Mouse (Mus musculus) thymus, postnatal 10 days (tissue): Measurements from ENCODE around the gene Nfib.
"Not testable (repeated sequence)": the region's sequence is repeated elsewhere in the genome, so short reads cannot be mapped to it uniquely, and the experiment has no call there.

Experiments
- DNase-seq, 2 experiments: peaks; one replicate each; pipeline ENCODE4 v3.0.0; 2021; ENCODE audit warnings: low spot score in 2 of 2

The Nfib gene

GRCm38 (mm10) chr4:82298606-82299005 lies 406.9 kb downstream of the Nfib start:
- DNase-seq, result no peak

DNA sequence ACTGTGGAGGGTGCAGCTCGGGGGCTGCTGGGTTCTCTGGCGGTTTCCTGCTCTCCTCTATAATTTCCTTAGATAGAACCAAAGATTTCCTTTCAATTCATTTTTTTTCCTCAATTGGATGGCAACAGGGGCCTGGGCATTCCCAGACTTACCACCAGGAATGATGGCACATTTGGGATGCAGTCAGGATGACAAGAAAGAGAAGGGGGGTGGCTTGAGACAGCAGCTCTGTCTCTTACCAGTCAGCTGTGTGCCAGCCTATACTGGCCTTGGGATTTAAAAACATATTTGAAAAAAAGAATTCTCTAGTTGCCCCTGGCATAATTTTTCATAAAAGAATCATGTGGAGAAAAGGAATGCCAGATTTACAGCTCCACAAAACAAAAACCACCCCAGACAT lies 408.0 kb downstream of the Nfib start:
- DNase-seq, result no peak

DNA sequence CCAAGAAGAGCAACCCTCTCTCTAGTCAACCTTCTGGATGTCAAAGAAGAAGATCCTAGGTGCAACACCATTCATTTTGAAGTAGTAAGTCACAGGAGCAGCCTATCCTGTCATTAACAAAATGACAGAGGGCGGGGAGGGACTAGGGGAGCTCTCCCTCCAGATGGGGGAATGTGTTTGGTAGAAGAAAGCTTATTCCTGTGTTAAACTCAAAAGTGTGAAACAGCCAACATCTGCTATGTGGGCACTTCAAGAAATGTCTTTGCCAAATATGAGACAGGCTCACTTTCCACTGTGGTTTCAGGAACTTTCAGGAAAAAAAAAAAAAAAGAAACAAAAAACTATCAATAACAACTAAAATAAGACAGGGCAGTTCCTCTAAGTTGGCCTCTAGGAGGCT lies 411.5 kb downstream of the Nfib start:
- DNase-seq, result no peak

DNA sequence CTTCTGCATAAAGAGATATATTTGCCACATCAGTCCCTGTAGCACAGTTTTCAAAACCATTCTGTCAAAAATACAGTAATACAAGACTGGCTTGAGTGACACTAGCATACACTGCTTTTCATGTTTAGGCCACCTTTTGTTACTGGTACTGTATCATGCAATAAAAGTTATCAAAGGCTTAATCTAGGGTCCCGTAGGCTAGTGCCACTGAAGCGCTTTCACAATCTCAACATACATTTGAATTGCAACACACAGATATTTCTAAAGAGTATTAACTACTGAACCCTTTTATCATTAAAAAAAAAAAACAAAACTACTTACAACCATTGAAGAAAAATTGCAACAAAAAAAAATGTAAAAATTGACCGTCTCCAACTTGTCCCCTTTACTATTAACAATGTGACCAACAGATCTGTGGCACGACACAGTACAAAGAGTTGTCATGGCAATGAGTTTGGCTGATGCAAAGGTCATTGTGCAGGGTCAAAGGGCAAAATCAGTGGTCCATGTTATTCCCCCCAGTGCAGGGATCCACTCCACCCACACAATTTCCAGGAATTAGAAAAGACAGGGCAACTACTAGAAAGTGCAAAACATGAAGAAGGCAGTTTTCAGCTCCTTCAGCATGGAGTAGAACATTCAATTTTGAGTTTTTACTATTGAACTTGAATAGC lies 414.2 kb downstream of the Nfib start:
- DNase-seq, result no peak

DNA sequence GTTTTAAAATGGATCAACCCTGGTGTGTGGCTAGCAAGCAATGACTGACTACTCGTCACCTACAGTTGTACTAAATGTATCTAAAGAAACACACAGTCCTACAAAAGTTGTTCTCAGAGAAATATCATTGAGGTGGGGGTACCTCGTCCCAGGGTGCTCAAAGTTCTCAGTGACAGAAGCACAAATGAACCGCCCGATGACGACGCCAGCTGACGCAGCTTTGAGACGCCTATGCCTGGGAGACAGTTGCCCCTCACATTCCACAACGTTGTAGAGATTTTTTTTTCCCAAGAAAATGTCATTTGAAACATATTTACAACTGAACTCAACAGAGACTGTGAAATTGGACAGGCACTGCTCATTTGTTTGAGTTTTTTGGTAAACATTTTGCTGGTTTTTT lies 414.9 kb downstream of the Nfib start:
- no peak for DNase-seq

GRCm38 (mm10) chr4:82289596-82289995 lies 416.0 kb downstream of the Nfib start:
- no peak for DNase-seq

DNA sequence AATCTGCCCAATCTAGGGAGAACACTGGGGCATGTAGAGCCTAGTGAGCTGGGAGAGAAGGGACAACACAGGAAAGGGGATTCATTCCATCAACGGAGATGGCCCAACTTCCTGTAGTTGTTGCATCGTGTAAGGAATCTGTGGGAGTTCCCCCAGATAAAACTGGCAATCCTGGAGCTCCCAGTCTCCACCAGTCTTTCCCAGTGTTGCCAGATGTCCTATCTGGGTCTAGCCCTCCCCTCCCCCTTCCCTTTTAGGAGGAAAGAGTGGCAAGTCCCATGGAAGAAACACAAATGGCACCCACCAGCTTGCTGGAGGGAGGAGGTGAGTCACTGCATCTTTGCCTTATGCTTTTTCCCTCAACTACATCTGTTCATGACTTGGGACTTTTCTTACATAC lies 417.4 kb downstream of the Nfib start:
- no peak for DNase-seq

- DNase-seq, result no peak
Observed at GRCm38 (mm10) chr4:82287454-82287853, 418.1 kb downstream of the Nfib start.

GRCm38 (mm10) chr4:82286931-82287330 lies 418.6 kb downstream of the Nfib start:
- DNase-seq, result no peak

GRCm38 (mm10) chr4:82283536-82283935 lies 422.0 kb downstream of the Nfib start:
- no peak for DNase-seq

DNA sequence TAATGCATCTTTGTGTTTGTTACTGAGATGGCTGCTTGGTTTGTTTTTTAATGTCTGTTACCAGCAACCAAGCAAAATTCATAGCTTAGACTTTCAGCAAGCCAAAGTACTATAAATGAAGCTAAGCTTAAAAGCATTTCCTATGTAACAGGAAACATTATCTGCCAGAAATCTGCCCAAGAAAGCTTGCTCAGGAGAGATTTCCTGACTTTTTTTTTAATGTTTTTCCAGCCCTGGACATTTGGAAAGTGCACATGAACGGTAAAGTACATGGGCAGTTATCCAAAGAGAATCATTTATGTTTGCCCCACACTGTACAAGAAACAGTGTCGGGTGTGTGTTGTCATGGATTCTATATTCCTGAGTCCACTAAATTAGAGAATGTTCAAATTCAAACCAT lies 429.6 kb downstream of the Nfib start:
- no peak for DNase-seq

GRCm38 (mm10) chr4:82273049-82273754 lies 432.3 kb downstream of the Nfib start:
- no peak for DNase-seq

- DNase-seq, result no peak
Observed at GRCm38 (mm10) chr4:82272099-82272498, 433.5 kb downstream of the Nfib start.

DNA sequence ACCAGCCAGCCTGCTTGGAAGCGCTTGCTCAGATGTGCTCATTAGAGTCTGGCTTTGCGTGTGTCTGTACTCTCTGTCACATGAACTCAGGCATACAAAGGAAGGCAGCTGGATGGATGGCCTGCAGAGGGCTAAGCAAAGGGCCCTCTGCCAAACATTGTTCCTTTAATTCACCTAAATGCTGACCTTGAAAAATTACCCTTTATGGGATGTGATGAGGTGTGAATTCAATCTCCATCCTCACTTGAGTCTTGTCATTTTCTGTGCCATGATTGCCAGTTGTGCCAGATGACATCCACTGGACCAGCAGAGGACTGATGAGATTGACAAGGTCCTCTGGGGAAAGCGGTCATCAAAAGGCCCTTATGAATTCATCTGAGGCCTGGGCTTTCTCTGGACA lies 434.0 kb downstream of the Nfib start:
- DNase-seq, result no peak

GRCm38 (mm10) chr4:82267832-82268778 lies 437.4 kb downstream of the Nfib start:
- no peak for DNase-seq

DNA sequence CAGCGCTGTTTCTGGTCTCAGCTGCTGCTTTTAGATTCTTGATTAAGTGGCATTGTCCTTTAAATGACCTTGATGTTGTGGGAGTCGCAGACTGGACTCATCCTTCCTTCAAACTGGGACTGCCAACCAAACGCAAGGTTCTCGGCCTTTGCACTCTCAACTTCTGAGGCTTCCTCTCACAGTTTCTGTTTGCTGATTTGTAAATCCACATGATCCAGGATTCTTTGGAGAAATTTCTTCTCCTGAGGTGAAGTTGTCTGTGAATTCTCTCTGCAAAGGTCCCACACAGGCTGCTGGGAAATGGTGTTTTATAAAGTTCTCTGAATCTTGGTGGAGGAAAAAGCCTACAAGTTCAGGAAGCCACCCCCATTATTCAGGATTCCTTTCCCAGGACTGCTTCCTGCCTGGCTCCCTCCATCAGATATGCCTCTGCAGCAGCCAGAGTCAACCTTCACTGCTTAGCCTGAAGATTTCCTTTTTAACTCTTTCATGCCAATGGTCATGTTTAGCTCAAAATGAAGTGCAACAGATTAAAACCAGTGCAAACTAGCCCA lies 439.4 kb downstream of the Nfib start:
- DNase-seq, result no peak

- not testable (repeated sequence) for DNase-seq
Observed at GRCm38 (mm10) chr4:82258545-82258944, 447.0 kb downstream of the Nfib start.

- no peak for DNase-seq
Observed at GRCm38 (mm10) chr4:82252054-82252453, 453.5 kb downstream of the Nfib start.

GRCm38 (mm10) chr4:82250355-82250659 lies 455.2 kb downstream of the Nfib start:
- no peak for DNase-seq

DNA sequence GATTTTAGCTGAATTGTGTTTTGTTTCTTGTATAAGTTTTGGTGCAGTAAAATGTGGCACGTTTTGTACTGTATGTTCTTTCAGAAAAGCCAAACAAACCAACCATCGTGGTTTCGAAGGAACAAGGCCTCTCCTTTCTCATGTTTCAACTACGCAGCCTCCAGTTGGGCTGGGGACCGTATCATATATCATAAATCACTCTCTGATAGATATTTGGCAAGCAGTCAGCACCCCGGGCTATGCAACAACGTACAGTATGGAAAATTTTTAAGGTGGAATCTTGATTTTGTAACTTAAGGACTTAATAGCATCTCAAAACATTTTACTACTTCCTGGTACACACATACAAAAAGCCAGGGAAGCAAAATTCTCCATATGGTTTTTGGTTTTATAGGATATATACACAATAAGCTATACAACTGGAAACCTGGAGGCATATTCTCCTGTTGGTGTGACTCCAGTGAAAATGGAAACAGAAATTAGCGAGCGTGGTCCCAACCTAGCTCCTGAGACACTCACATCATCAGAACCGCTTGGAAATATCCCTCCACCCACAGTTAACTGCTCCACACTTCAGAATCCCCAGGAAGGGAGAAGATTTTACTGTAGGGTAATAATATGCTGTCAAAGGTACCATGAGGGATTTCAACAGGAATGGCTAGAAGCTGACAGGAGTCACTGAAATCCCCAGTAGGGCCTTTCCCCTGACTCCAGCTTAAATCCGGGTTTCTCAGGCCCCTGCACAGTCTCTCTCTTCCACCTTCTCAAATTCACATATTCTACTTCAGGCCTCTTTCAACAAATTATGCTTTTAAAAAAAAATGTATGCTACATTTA lies 455.8 kb downstream of the Nfib start:
- DNase-seq, result no peak

- no peak for DNase-seq
Observed at GRCm38 (mm10) chr4:82248961-82249360, 456.6 kb downstream of the Nfib start.
